In the genomic region with DNA sequence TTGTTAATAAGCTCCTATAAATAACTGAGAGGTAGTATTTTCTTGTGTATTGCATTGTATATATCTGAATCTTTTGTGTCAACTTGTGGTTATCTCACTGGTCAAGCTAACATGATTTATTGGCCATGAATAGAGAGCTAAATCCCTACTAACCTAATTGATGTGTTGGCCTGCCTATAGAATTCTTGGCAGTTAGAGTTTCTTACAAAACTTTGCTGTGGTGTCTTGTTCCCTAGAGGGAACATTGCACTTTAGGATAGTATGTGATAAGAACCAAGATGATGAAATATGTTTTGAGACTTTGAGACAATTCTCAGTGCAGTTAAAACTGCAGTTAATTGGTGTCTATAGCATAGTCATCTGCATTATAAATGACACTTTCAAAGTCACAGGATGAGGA, we compare ENCODE assay signal across 14 mouse cellular contexts.
"Had no signal": no experiment of that assay in that cellular context is flagged by ENCODE, and none has a peak within 500 bp of the region (broad histone marks: within the 10 kb centered on the region; RNA-seq: fewer than 3 reads in every experiment).

No protein-coding gene starts in this region.

- H3K9ac ChIP-seq: liver, embryonic 13.5 days; liver, postnatal 0 days; neural tube, embryonic 13.5 days; stomach, embryonic 15.5 days had no signal

- H3K36me3 ChIP-seq: liver, embryonic 13.5 days; neural tube, embryonic 13.5 days; stomach, embryonic 15.5 days had no signal

- H3K4me2 ChIP-seq: liver, embryonic 13.5 days; neural tube, embryonic 13.5 days; stomach, embryonic 15.5 days had no signal

- H3K27ac ChIP-seq: layer of hippocampus, adult 2 months; liver, embryonic 13.5 days; neural tube, embryonic 13.5 days; stomach, embryonic 15.5 days had no signal

- H3K4me3 ChIP-seq: layer of hippocampus, adult 2 months; liver, embryonic 13.5 days; neural tube, embryonic 13.5 days; stomach, embryonic 15.5 days had no signal

- ATAC-seq: liver, postnatal 0 days had no signal

- H3K9me3 ChIP-seq: liver, embryonic 13.5 days; neural tube, embryonic 13.5 days; stomach, embryonic 15.5 days had no signal

- H3K27me3 ChIP-seq: liver, embryonic 13.5 days; neural tube, embryonic 13.5 days; stomach, embryonic 15.5 days had no signal

- DNase-seq: kidney, adult 8-10 months; kidney, postnatal 25 days; left cerebral cortex, postnatal 4 days; liver; liver, embryonic 13.5 days; liver, postnatal 0 days; lung, postnatal 36 days; midbrain, embryonic 14.5 days; right cerebral cortex, postnatal 14 days; thymus, adult 2 months; thymus, postnatal 25 days had no signal
